Mouse (Mus musculus) embryo, embryonic 11 days (tissue): ENCODE measurements around the gene Med22.

Experiments
- DNase-seq: peaks from one replicate; pipeline ENCODE4 v3.0.0-alpha.2; 2015

Gene Med22

GRCm38 (mm10) chr2:26910124-26910993 is at the start of gene Med22, which contains the start of gene Rpl7a:
Gene Med22 (minus strand): TSS chr2:26910677.
Gene Rpl7a (plus strand): TSS chr2:26910764.
- DNase-seq, result peak; percentile 99

GRCm38 (mm10) chr2:26957488-26957859 is 47.0 kb upstream of the Med22 start:
- DNase-seq, result no peak

GRCm38 (mm10) chr2:26956811-26957487 is 46.5 kb upstream of the Med22 start:
- DNase-seq, result no peak

GRCm38 (mm10) chr2:26954735-26955395 is 44.4 kb upstream of the Med22 start:
- no peak for DNase-seq

- no peak for DNase-seq
Measured at GRCm38 (mm10) chr2:26952866-26953265, 42.4 kb upstream of the Med22 start.

- DNase-seq, result no peak
Measured at GRCm38 (mm10) chr2:26952193-26952592, 41.7 kb upstream of the Med22 start.

- DNase-seq, result no peak
Measured at GRCm38 (mm10) chr2:26951346-26951905, 40.9 kb upstream of the Med22 start.

GRCm38 (mm10) chr2:26950411-26950810 is 39.9 kb upstream of the Med22 start:
- DNase-seq, result no peak

- no peak for DNase-seq
Measured at GRCm38 (mm10) chr2:26943253-26943652, 32.8 kb upstream of the Med22 start.

GRCm38 (mm10) chr2:26941539-26941938 is 31.1 kb upstream of the Med22 start:
- no peak for DNase-seq

- no peak for DNase-seq
Measured at GRCm38 (mm10) chr2:26936425-26936824, 25.9 kb upstream of the Med22 start.

- DNase-seq, result no peak
Measured at GRCm38 (mm10) chr2:26935286-26935685, 24.8 kb upstream of the Med22 start.

GRCm38 (mm10) chr2:26933304-26934055 is 23.0 kb upstream of the Med22 start, which contains the start of the genes Surf4 and Stkld1:
Gene Surf4 (minus strand): TSS chr2:26933928.
Gene Stkld1 (plus strand): TSS chr2:26934047.
- peak; percentile 99 for DNase-seq

GRCm38 (mm10) chr2:26932473-26933303 is 22.2 kb upstream of the Med22 start:
- DNase-seq, result no peak

GRCm38 (mm10) chr2:26930390-26930789 is 19.9 kb upstream of the Med22 start:
- DNase-seq, result peak; percentile 66

- no peak for DNase-seq
Measured at GRCm38 (mm10) chr2:26927745-26928476, 17.4 kb upstream of the Med22 start.

- no peak for DNase-seq
Measured at GRCm38 (mm10) chr2:26921784-26922183, 11.3 kb upstream of the Med22 start.

- DNase-seq, result no peak
Measured at GRCm38 (mm10) chr2:26920190-26920855, 9.8 kb upstream of the Med22 start.

GRCm38 (mm10) chr2:26919684-26920083 is 9.2 kb upstream of the Med22 start:
- no peak for DNase-seq

GRCm38 (mm10) chr2:26916738-26917137 is 6.3 kb upstream of the Med22 start:
- no peak for DNase-seq
